Mouse (Mus musculus) liver, adult 2 months (tissue): ENCODE measurements around the gene Hephl1. TPM values are rescaled to one million over a fixed set of nuclear protein-coding genes. Genes with fewer than 3 reads are reported as not detected.

Experiments used
- DNase-seq: peaks from one replicate; pipeline ENCODE4 v3.0.0-alpha.2; 2011; ENCODE audit warnings: low read depth, low spot score; ENCODE audit errors: extremely low read depth
- H3K27ac ChIP-seq: fragments of 200-500 bp; replicated peaks from 2 replicates; pipeline ENCODE4 v1.5.1; 2012; ENCODE audit warnings: low read depth, mild to moderate bottlenecking, control low read depth, inconsistent platforms, low read length; ENCODE audit not compliant: insufficient read depth
- H3K27me3 ChIP-seq: fragments of 200-500 bp; 2 replicates; pipeline ENCODE4 v1.6.1; 2012; ENCODE audit warnings: mild to moderate bottlenecking, moderate library complexity, low read length, inconsistent platforms; ENCODE audit not compliant: control insufficient read depth, insufficient read depth
- H3K36me3 ChIP-seq: fragments of 200-500 bp; 2 replicates; pipeline ENCODE4 v1.6.1; 2012; ENCODE audit warnings: low read length, inconsistent platforms; ENCODE audit not compliant: control insufficient read depth, insufficient read depth
- H3K4me1 ChIP-seq: fragments of 200-500 bp; 2 replicates; pipeline ENCODE4 v1.6.1; 2011; ENCODE audit warnings: low read length; ENCODE audit not compliant: control insufficient read depth, insufficient read depth
- H3K4me3 ChIP-seq: fragments of 200-500 bp; 2 replicates; pipeline ENCODE4 v1.5.1; 2011; ENCODE audit warnings: low read depth, mild to moderate bottlenecking, control low read depth, low read length, moderate library complexity; ENCODE audit not compliant: insufficient read depth
- H3K79me2 ChIP-seq: fragments of 200-500 bp; 2 replicates; pipeline ENCODE4 v1.6.1; 2012; ENCODE audit warnings: inconsistent platforms, mild to moderate bottlenecking, low read length, moderate library complexity; ENCODE audit not compliant: control insufficient read depth, insufficient read depth
- H3K9ac ChIP-seq: fragments of 200-500 bp; 2 replicates; pipeline ENCODE4 v1.6.1; 2012; ENCODE audit warnings: low read depth, mild to moderate bottlenecking, control low read depth, inconsistent platforms, low read length
- CTCF ChIP-seq: fragments of 200-500 bp; IDR thresholded peaks from 2 replicates; pipeline ENCODE4 v1.5.1; 2011; ENCODE audit warnings: low read depth, low read length, control low read depth
- POLR2A ChIP-seq: fragments of 200-500 bp; IDR thresholded peaks from 2 replicates; pipeline ENCODE4 v1.6.1; 2011; ENCODE audit warnings: low read length, control low read depth; ENCODE audit not compliant: insufficient read depth; ENCODE audit errors: extremely low read depth
- WGBS: fragments of 180-500 bp; shearing (Covaris S2); methylation state at CpG from one replicate; pipeline ENCODE4 v1.1.7; 2018; 5-methylcytosine and 5-hydroxymethylcytosine counted together
- polyA plus RNA-seq: library from polyadenylated mRNA; depleted of rRNA; stranded (reverse); fragments of >200 nt; gene quantifications from 2 replicates; pipeline ENCODE4 v1.2.3, GENCODE M21; 2012
- total RNA-seq: library from RNA; depleted of rRNA; stranded (reverse); fragments of >200 nt; gene quantifications from 2 replicates; pipeline ENCODE4 v1.2.3, GENCODE M21; 2014

The Hephl1 gene
- total and polyA plus RNA-seq, 2 experiments: not detected

- Histone ChIP-seq H3K36me3 (no peaks in the 10 kb centered on the region), H3K79me2 (no peaks in the 10 kb centered on the region), H3K4me3 (no peak overlapping the region), H3K4me1 (no peaks in the 10 kb centered on the region), H3K27ac (no peak overlapping the region), H3K9ac (no peak overlapping the region), H3K27me3 (no peaks in the 10 kb centered on the region)
- DNase-seq: no peak
- 76% methylated on average over 5 of the region's 5 CpGs for WGBS
- TF ChIP-seq CTCF (no peak), POLR2A (no peak)
Observed at GRCm38 (mm10) chr9:15018756-15019131, 93.2 kb downstream of the Hephl1 start.

DNA sequence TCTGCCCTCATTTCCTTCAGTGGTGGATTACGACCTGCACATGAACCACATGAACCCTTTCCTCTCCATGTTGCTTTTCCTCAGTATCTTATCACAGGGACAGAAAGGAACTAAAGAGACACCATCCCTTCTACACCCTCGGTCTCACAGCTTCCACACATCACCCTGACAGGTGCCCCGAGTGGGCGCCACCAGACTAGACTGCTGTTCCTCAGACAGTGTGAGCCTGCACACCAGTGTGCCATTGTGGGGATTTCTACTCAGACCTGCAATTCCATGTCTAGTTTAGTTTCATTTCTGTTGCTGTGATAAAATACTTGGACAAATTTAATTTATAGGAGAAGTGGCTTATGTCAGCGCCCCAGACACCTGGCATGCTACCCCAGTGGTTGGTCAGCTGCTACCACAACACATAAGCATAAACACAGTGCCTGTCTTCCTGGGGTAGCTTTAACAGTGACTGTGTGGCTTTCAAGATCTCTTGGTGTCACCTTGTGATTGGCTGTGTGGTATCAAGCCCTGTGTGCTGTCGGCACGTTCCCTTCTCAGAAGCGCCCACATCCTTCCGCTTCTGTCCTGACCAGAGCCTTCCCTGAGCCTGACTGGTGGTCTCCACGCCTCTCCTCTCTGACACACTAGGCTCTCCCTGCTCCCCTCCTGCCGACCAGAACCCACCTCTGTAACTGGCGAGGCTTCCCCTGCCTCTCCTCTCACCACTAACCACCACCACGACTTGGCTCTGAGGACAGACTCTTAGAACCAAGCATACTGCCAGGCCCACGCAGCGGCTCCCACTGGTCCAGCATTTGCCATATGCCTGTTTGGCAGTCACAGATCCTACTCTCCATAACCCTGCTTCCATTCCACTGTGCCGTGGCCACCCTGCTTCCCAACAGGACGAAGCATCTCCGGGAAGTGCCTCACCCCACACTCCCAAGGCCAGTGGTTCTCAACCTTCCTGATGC is 93.8 kb downstream of the Hephl1 start:
- no peak overlapping the region for H3K4me3 ChIP-seq
- H3K27me3 ChIP-seq: no peaks in the 10 kb centered on the region
- H3K4me1 ChIP-seq: no peaks in the 10 kb centered on the region
- no peaks in the 10 kb centered on the region for H3K79me2 ChIP-seq
- H3K9ac ChIP-seq: no peak overlapping the region
- DNase-seq: peak; percentile 13
- no peak for TF ChIP-seq POLR2A
- no peak for TF ChIP-seq CTCF
- WGBS: 82% methylated on average over 18 of the region's 18 CpGs
- H3K36me3 ChIP-seq: no peaks in the 10 kb centered on the region
- H3K27ac ChIP-seq: no peak overlapping the region

GRCm38 (mm10) chr9:15015223-15015956 is 96.5 kb downstream of the Hephl1 start:
- H3K79me2 ChIP-seq: no peaks in the 10 kb centered on the region
- peak; percentile 48 for DNase-seq
- no peaks in the 10 kb centered on the region for H3K36me3 ChIP-seq
- no peak overlapping the region for H3K4me3 ChIP-seq
- H3K27me3 ChIP-seq: no peaks in the 10 kb centered on the region
- 52% methylated on average over 7 of the region's 7 CpGs for WGBS
- peak; percentile 77 for TF ChIP-seq CTCF
- TF ChIP-seq POLR2A: no peak
- no peaks in the 10 kb centered on the region for H3K4me1 ChIP-seq
- H3K9ac ChIP-seq: no peak overlapping the region
- H3K27ac ChIP-seq: no peak overlapping the region

GRCm38 (mm10) chr9:15007566-15007965 is 104.3 kb downstream of the Hephl1 start:
- no peaks in the 10 kb centered on the region for H3K79me2 ChIP-seq
- TF ChIP-seq POLR2A (no peak), CTCF (no peak)
- H3K4me1 ChIP-seq: no peaks in the 10 kb centered on the region
- 95% methylated on average over 14 of the region's 14 CpGs for WGBS
- no peak overlapping the region for H3K9ac ChIP-seq
- H3K4me3 ChIP-seq: no peak overlapping the region
- no peaks in the 10 kb centered on the region for H3K27me3 ChIP-seq
- DNase-seq: no peak
- H3K27ac ChIP-seq: no peak overlapping the region
- H3K36me3 ChIP-seq: no peaks in the 10 kb centered on the region

GRCm38 (mm10) chr9:15004298-15004685 is 107.6 kb downstream of the Hephl1 start:
- H3K36me3 ChIP-seq: no peaks in the 10 kb centered on the region
- no peak overlapping the region for H3K4me3 ChIP-seq
- no peak for TF ChIP-seq POLR2A
- TF ChIP-seq CTCF: no peak
- 91% methylated on average over 9 of the region's 9 CpGs for WGBS
- no peak overlapping the region for H3K27ac ChIP-seq
- no peaks in the 10 kb centered on the region for H3K27me3 ChIP-seq
- H3K4me1 ChIP-seq: no peaks in the 10 kb centered on the region
- H3K79me2 ChIP-seq: no peaks in the 10 kb centered on the region
- no peak for DNase-seq
- H3K9ac ChIP-seq: no peak overlapping the region
